Mouse (Mus musculus): ENCODE results near the gene Capns2. TPM values are rescaled to one million over a fixed set of nuclear protein-coding genes. Genes with fewer than 3 reads are reported as not detected.

The Capns2 gene
- not detected in 2 replicates for polyA plus RNA-seq (2012)

DNA sequence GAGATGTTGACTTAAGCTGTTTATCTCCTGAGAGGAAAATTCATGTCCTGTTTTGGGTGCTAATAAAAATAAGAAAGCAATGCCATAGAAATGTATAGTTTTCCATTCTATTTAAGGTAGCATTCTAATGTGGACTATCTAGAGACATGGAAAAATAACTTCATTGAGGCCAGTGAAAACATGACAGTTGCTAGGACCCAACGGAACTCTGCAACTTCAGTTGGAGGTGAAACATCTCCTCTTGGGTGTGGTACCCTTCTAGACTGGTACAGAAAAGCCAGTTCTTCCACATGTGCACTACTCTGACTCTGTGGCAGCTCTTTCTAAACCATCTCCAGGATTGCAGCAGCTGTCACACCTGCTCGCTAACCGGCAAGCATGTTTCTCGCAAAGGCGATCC is at the start of gene Capns2:
Gene Capns2 (plus strand): TSS at position 301 of the 400 bp plus-strand sequence.
- TF ChIP-seq GATA1 (IDR thresholded peaks at IDR 0.05; ENCODE audit: low read length): no peak

DNA sequence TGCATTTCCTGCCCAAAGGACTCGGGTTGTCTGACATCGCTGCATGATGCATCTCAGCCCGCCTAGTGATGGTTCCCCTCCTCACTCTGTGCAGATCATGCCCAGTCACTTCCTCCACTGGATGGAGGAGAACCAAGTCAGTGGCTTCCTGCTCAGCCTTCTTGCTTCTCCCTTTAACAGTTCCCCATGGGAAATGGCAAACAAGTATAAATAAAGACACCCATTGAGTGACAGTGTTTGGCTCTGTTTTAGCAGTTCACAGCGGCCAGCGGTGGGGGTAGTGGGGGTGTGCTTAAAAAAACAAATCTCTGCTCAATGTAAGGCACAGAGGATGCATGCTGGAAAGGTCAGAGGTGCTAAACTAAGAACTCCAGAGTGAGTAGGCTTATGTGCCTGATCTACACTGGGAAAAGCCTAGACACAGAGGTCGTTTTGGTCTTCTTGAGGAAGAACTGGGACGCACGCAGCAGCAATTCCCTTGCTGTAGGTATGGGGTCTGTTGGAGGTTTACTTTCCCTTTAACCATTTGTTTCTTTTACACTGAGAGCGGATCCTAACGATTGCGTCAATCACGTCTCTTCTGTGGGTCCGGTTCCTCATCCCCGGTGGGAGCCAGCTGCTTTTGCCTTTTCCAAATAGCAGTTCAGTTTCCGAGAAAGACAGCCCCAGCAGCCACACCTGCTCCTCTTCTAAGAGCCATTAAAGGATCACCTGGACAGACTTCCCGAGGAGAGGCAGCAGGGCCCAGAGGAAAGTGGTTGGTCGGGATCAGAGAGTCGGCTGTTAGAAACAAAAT is 47.8 kb upstream of the Capns2 start:
- TF ChIP-seq GATA1 (IDR thresholded peaks at IDR 0.05; ENCODE audit: low read length): no peak

DNA sequence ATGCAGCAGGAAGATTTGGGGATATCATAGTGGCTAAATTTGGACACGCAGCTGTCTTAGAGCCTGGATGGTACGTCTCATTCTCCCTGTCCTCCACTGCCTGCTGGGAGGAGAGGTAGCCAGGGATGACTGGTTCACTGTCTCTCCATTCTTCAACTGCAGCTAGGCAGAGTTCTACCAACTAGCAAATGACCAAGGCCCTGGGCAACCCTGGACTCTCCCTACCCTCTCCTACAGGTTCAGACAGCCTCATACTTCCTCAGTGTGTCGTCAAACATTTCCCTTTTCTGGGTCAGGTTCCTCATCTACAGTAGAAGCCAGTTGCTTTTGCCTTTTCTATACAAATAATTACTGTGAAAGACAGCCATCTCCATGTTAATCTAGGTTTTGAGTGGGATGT is 46.5 kb upstream of the Capns2 start:
- TF ChIP-seq GATA1 (IDR thresholded peaks at IDR 0.05; ENCODE audit: low read length): no peak

DNA sequence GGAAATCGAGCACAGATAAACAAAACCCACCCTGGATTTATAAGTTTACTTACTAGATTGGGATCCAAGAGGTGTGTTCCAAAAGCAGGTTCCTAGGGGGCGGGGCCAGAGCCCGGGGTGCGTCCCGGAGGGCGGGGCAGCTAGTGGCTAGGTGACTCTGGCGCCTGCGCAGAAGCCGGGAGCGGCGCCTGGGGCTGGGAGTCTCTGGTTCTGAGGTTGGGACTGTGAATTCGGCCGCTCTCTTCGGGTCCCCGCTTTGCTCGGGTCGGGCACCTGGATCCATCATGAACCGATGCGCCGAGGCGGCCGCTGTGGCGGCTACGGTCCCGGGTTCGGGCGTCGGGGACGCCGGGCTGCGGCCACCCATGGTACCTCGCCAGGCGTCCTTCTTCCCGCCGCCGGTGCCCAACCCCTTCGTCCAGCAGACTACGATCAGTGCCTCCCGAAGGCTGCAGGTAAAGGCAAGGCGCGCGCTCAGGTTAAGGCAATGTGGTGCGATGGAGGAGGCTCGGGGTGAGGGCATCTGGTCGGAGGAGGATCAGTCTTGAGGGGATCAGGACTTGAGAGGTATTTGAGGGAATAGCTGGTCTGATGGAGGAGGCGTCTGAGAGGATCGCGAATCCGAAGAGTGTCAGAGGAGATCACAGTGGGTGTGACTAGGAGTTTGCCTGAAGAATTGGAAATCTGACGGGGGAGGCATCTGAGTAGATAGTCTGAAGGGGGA is 45.9 kb upstream of the Capns2 start, which contains the start of gene Lpcat2:
Gene Lpcat2 (plus strand): TSS at position 169 of the 724 bp plus-strand sequence.
- TF ChIP-seq GATA1 (IDR thresholded peaks at IDR 0.05; ENCODE audit: low read length): no peak

DNA sequence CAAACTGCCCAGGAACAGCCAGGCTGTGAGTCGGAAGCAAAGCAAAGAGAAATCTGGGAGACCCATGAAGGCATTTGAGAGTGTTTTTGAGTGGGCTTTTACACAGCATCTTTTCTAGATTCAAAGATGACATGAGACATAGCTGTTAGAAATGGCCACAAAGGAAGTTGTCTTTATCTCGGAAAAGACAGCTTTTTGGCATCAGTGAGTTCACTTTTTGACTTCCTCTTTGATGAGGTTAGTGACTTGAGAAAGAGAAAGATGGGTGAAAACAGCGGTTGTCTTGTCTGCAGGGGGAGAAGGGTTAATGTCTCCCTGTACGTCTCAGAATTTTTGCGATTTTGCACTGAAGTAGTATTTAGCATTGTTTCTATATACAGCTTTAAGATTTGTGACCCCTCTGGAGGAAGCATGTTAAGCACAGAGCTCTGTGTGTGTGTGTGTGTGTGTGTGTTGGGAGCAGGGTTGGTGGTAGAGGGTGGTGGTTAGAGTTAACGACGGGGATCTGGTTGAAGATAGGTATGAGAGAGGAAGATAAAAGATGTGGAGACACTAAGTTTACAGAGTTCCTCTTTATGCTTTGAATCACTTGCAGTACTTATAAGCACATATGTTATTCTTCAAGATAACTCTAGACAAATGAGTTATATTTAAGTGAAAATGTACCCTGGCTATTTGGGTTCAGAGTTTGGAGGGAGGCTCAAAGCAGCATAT is 44.8 kb upstream of the Capns2 start:
- no peak for TF ChIP-seq GATA1 (IDR thresholded peaks at IDR 0.05; ENCODE audit: low read length)

DNA sequence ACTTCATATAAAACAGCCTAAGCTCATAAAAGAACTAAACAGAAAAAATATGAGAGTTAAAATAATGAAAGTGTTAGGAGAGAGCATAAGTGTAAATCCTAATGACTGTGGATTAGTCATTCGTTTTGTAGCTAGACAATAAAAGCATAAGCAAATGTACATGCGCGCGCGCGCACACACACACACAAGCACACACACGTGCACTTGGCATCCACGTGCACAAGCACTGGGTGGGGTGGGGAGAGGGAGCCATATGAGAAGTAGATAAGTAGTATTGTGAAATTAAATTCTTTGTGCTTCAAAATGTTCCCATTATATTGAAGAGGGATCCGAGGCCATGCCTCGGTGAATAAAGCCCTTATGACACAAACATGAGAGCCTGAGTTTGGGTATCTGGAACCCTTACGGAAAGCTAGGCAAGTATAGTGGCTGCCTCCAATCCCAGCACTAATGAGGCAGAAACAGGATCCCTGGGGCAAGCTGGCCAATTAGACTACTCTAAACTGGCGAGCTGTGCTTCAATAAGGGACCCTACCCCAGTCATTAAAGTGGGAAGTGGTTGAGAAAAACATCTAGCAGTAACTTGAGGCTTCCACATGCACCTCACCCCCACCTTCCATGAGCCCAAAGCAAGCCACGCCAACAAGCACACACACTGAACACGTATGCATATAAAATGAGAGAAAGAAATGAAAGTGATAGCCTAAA is 42.6 kb upstream of the Capns2 start:
- no peak for TF ChIP-seq GATA1 (IDR thresholded peaks at IDR 0.05; ENCODE audit: low read length)

DNA sequence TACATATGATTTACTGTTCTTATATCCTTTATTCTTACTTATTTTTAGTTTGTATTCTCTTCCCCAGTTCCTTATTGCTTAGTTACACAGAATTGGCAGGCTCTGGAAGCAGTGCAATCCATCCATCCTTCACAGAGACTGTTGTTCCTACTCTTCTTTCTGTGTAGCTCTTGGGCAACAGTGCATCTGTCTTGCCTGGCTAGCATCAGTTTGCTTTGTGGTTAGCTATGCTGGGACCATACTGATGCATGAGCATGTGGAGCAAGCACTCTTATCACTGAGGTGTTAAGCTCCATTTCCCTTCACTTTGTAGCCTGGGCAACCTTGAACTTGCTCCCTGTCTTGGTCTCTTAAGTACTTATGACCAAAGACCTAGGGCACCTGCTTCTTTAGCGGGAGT is 39.2 kb upstream of the Capns2 start:
- no peak for TF ChIP-seq GATA1 (IDR thresholded peaks at IDR 0.05; ENCODE audit: low read length)

DNA sequence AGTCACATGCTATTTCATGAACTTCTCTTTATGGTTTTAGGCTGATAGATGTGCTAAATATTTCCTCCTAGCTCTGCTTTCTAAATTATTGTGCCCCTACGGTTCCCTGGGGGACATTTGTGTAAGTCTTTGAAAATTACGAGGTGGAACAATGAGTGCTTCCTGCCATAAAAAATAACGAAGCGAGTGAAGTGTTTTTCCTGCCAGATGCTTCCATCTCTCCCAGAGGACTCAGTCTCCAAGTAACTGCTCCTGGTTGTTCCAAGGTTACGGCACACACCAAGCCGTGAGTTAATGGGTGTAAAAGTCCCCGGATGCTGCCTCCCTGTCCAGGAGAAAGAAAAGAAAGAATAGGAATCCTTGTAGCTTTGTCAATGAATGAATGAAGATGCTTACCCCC is 30.9 kb upstream of the Capns2 start:
- TF ChIP-seq GATA1 (IDR thresholded peaks at IDR 0.05; ENCODE audit: low read length): no peak

DNA sequence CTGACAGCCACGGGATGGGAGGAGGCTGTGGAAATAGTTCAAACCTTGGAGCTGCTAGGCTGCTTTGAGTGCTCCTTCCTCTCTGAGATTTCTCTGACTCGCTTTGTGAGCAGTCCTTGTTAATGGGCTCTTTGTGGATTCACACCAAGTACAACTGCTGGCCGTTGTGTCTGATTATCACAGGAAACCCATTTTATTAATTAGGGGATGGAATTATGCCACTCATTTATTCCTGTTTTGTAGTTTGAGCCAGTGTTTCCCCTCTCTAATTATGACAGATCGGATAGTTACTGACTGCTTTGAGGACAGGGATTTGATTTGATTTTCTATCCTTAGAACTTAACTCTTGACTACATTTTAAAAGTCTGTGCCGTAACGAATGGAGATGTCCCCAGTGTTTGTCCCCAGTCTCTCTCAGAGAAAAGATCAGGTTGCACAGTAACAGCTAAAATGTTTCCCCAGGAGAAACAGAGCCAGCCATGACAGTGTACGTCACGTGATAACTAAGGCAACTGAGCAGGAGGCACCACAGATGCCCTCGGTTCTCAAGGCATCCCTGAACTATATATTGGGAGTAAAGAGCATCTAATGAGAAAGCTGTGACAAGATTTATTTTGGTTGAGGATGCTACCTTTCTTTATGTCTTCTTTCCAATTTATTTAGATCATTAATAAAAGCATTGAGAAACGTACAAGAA is 29.0 kb upstream of the Capns2 start:
- no peak for TF ChIP-seq GATA1 (IDR thresholded peaks at IDR 0.05; ENCODE audit: low read length)

DNA sequence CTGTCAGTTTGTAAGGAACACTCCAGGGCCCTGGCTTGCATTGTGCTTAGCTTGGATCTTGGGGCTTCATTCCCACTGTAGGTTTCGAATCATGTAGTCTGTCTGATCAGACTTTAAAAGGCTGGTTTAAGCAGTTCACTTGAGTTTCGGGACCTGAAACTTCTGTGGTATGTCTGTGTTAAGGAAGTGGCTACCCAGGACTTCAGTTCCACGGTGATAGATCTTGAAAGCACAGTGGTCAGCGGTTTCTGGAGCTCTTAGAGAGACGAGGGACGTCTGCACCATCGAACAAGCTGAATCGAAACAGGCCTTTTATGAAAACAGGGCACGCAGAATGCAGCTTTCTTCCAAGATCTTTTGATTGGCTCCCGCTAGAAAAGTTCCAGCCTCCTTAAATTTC is 25.4 kb upstream of the Capns2 start:
- no peak for TF ChIP-seq GATA1 (IDR thresholded peaks at IDR 0.05; ENCODE audit: low read length)

DNA sequence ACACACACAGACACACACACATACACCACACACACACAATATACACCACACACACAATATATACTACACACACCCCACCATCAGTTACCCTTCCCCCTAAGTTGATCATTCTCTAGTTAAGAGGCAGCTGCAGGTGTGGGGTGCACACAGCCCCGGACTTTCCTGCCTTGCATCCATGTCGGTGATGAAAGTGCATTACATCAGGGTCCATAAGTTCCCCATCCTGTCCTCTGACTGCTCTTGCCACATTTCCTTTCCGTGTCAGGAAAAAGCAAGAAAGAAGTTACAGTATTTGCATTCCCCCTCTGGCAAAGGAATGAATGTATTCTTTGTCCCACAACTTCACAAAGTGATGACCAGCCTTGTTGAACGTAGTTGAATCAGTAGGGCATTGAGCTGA is 20.0 kb upstream of the Capns2 start:
- no peak for TF ChIP-seq GATA1 (IDR thresholded peaks at IDR 0.05; ENCODE audit: low read length)

DNA sequence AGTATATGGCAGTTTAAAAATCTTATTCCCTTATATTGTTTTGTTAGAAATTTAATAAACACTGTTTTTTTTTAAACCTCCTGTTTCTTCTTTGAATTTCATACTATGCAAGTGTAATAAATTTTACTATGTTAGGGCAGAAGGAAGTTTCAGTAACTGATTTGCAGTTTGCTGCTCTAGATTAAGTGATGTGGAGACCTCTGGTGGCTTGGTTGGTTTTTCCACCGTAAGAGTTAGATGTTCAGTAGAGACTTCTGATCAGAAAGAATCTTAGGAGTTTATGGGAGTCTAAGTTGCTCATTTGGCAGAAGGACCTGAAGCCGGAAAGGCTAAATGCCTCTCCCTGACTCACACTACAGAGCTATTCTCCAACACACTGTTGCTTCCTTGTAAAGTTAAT is 17.4 kb upstream of the Capns2 start:
- TF ChIP-seq GATA1 (IDR thresholded peaks at IDR 0.05; ENCODE audit: low read length): no peak

DNA sequence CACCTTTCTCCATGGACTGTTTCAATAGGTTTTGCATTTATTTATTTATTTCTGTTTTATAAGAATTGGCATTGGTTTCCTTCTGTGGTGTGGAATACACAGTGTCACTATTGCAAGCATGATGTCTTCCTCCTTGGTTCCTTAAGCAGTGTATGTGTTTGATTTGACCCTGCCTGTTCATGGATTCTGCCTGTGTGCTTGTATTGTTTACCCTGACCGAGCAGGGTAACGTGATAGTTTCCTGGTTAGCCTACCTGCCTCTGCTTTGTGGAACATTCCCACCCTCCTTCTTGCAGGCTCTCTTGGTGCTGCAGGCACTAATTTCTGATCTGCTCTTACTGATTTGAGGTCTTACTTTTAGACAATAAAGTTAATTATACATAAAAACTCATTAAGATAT is 7.3 kb upstream of the Capns2 start:
- no peak for TF ChIP-seq GATA1 (IDR thresholded peaks at IDR 0.05; ENCODE audit: low read length)

DNA sequence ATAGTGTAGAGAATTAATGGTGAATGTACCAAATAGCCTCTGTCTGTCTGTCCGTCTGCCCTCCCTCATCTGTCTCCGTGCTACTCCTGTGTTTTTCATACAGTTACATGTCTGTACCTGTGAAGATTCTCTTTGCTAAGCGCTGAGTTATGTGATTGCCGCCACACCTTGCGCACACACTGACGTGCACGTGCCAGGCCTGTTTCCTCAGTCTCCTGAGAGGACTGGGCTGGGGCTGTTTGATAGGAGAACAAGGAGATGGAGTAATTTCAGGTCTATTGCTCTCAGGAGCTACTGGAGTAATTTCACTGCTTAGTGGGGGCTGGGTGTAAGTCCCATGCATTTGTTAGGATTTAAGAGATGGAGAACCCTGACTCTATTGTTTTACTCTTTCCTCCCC is 6.2 kb upstream of the Capns2 start:
- no peak for TF ChIP-seq GATA1 (IDR thresholded peaks at IDR 0.05; ENCODE audit: low read length)

DNA sequence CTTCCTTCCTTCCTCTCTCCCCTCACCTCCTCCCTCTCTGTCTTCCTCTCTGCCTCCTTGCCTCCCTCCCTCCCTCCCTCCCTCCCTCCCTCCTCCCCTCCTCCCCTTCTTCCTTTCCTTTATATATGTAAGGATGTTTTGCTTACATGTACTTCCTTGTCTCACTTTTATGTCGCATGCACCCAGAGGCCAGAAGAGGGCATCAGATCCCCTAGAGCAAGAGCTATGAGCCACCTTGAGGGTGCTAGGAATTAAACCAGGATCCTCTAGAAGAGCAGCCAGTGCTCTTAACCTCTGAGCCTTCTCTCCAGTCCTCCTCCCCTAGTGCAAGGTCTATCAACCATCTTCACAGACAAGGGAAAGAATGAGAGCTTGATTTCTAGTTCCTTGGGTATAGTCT is 5.2 kb upstream of the Capns2 start:
- TF ChIP-seq GATA1 (IDR thresholded peaks at IDR 0.05; ENCODE audit: low read length): no peak
